Mouse (Mus musculus): ENCODE measurements at regions not wholly inside any gene's neighbourhood (a gene's known extent, or its start where the extent isn't known, plus 50 kb on each side); places are given as distances from the start of the nearest gene placed in this dataset.

- TF ChIP-seq CTCF (IDR thresholded peaks at IDR 0.05; ENCODE audit: low read depth): no peak
- TF ChIP-seq EP300 (IDR thresholded peaks at IDR 0.05; ENCODE audit: low read depth): no peak
These were observed 240.6 kb downstream of the 4933412E24Rik start for GRCm38 (mm10) chr15:59775781-59776180.

Measured in liver, postnatal 0 days (tissue).